Mouse (Mus musculus) G1E (cell line): ENCODE measurements around the gene Jdp2.

Experiments used
- CTCF ChIP-seq: IDR thresholded peaks from 2 replicates; pipeline ENCODE4 v1.5.1; 2012; ENCODE audit warnings: low read depth, low read length, inconsistent platforms, mixed read lengths
- GATA1 ChIP-seq: IDR thresholded peaks from 2 replicates; pipeline ENCODE4 v1.6.1; 2012; ENCODE audit warnings: borderline replicate concordance, low read length, inconsistent platforms, mixed read lengths

DNA sequence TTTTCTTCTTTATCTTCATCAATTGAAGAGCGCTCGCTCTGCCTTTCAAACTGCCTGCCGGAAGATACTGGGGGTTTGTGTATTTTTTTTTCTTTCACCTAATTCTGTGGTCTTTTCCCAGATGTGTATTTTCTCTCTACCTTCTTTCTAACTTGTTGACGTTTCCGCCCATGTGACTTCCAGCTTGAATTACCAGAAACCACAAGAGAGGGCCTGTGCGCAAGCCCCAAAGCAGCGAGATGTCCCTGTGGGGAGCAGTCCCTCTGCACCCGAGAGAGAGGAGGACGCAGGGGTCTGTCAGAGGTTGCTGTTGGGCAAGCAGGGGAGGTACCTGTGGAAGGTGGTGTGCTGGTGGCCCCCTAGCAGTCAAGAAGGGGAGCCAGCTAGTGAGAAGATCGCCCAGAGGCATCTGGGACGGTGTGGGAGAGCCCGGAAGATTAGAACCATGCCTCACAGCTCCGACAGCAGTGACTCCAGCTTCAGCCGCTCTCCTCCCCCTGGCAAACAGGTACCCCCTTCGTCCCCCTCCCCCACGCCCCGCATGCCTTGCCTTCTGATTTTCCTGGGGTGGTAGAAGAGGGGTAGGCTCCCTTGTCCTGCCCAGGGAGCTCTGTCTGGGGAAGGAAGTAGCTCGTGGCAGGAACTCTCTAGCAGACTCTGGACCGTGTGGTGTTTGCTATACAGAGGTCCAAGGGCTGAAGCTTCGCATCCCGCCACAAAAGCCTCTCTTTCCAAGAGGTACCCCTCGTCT lies 87.8 kb downstream of the Jdp2 start, which contains the start of gene Batf:
- no peak for TF ChIP-seq GATA1
- no peak for TF ChIP-seq CTCF
